Mouse (Mus musculus) heart, embryonic 16.5 days (tissue): Measurements from ENCODE around the gene 2310034G01Rik. TPM values are rescaled to one million over a fixed set of nuclear protein-coding genes. Genes with fewer than 3 reads are reported as not detected.

Experiments
- ATAC-seq: fragments of 200-750 bp; cut with Nextera tagmentation; replicated peaks from 2 replicates; pipeline ENCODE4 v1.8.0; 2017; ENCODE audit warnings: moderate number of reproducible peaks; ENCODE audit not compliant: insufficient read depth, low FRiP score; ENCODE audit errors: extremely low read depth
- H3K27ac ChIP-seq: fragments of 300-500 bp; sonication (generic); 2 replicates; pipeline ENCODE4 v1.5.1; 2014; ENCODE audit warnings: mild to moderate bottlenecking, low read length, control low read depth, moderate library complexity
- H3K27me3 ChIP-seq: fragments of 300-500 bp; sonication (generic); 2 replicates; pipeline ENCODE4 v1.6.1; 2014; ENCODE audit warnings: low read length, mixed read lengths; ENCODE audit not compliant: control insufficient read depth, insufficient read depth
- H3K36me3 ChIP-seq: fragments of 300-500 bp; sonication (generic); 2 replicates; pipeline ENCODE4 v1.6.1; 2014; ENCODE audit not compliant: control insufficient read depth, insufficient read depth
- H3K4me1 ChIP-seq: fragments of 300-500 bp; sonication (generic); 2 replicates; pipeline ENCODE4 v1.6.1; 2014; ENCODE audit warnings: low read length, mixed read lengths; ENCODE audit not compliant: control insufficient read depth, insufficient read depth
- H3K4me2 ChIP-seq: fragments of 300-500 bp; sonication (generic); 2 replicates; pipeline ENCODE4 v1.6.1; 2014; ENCODE audit warnings: low read depth, mild to moderate bottlenecking, control low read depth, low read length
- H3K4me3 ChIP-seq: fragments of 300-500 bp; sonication (generic); 2 replicates; pipeline ENCODE4 v1.5.1; 2014; ENCODE audit warnings: mild to moderate bottlenecking, control low read depth, low read length
- H3K9ac ChIP-seq: fragments of 300-500 bp; sonication (generic); 2 replicates; pipeline ENCODE4 v1.6.1; 2014; ENCODE audit warnings: low read length, control low read depth
- H3K9me3 ChIP-seq: fragments of 300-500 bp; sonication (generic); replicated peaks from 2 replicates; pipeline ENCODE4 v1.6.1; 2016; ENCODE audit warnings: low read length; ENCODE audit not compliant: control insufficient read depth
- WGBS: fragments of 180-500 bp; shearing (Covaris S2); extraction: QIAGEN DNeasy Blood & Tissue Kit; methylation state at CpG from one replicate; pipeline ENCODE4 v1.1.7; 2014; 5-methylcytosine and 5-hydroxymethylcytosine counted together
- polyA plus RNA-seq: library from polyadenylated mRNA; unstranded; fragments of >200 nt; fragmentation: Nextera tagmentation; extraction: Ambion mirVana; gene quantifications from 2 replicates; pipeline ENCODE4 v1.2.1, GENCODE M21; 2015

Gene 2310034G01Rik
- 1.1 and 1.2 TPM in 2 replicates for polyA plus RNA-seq

GRCm38 (mm10) chr19:46350168-46350932 is at the start of gene 2310034G01Rik:
2310034G01Rik (minus strand) TSS chr19:46350302.
- no peaks in the 10 kb centered on the region for H3K9me3 ChIP-seq
- peak within 1 kb of the TSS; percentile 75 for H3K4me3 ChIP-seq
- ATAC-seq, result no peak
- H3K4me1 ChIP-seq, result peaks cover 11% of the 10 kb centered on the region
- peak within 1 kb of the TSS; percentile 82 for H3K9ac ChIP-seq
- H3K36me3 ChIP-seq, result no peaks in the 10 kb centered on the region
- 48% methylated on average over 10 of the region's 10 CpGs for WGBS
- peak within 1 kb of the TSS; percentile 73; the same call in 1 of the 2 replicates for H3K27ac ChIP-seq
- peaks cover 6% of the 10 kb centered on the region; the same call in 1 of the 2 replicates for H3K27me3 ChIP-seq
- peak within 1 kb of the TSS; percentile 83 for H3K4me2 ChIP-seq

GRCm38 (mm10) chr19:46399886-46400285 is 49.8 kb upstream of the 2310034G01Rik start:
- Histone ChIP-seq H3K36me3 (peaks cover 15% of the 10 kb centered on the region), H3K27ac (no peak overlapping the region), H3K4me2 (no peak overlapping the region), H3K27me3 (no peaks in the 10 kb centered on the region), H3K9ac (0 out of 2 replicates have a peak overlapping the region, but pooled peaks have one; percentile 11), H3K4me1 (peaks cover 31% of the 10 kb centered on the region), H3K9me3 (no peaks in the 10 kb centered on the region), H3K4me3 (no peak overlapping the region)
- WGBS, result 63% methylated on average over 7 of the region's 7 CpGs
- no peak for ATAC-seq

DNA sequence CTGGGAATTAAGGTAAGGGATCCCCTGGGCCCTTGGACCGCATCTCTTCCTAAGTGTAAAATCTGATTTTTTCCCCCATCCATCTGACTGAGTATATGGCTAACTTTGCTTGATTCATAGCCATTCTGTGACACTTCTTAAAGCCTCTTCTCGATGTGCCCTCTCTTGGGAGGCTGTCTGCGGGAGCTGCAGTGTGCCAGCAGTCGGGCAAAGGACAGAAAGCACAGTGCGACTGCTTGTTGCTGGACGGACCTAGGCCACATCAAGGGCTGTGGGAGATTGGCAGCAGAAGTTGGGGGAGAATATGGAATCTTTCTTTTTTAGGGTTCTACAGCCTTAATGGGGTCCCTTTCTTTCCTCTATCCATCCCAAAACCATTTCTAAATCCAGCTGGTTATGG is 49.3 kb upstream of the 2310034G01Rik start:
- WGBS, result 68% methylated on average over 6 of the region's 6 CpGs
- no peaks in the 10 kb centered on the region for H3K27me3 ChIP-seq
- no peak for ATAC-seq
- H3K9ac ChIP-seq, result peak overlapping the region; percentile 11; the same call in 1 of the 2 replicates
- H3K27ac ChIP-seq, result no peak overlapping the region
- H3K36me3 ChIP-seq, result peaks cover 13% of the 10 kb centered on the region
- no peak overlapping the region for H3K4me2 ChIP-seq
- no peak overlapping the region for H3K4me3 ChIP-seq
- H3K4me1 ChIP-seq, result peaks cover 34% of the 10 kb centered on the region
- no peaks in the 10 kb centered on the region for H3K9me3 ChIP-seq

- Histone ChIP-seq H3K4me3 (peak overlapping the region; percentile 98), H3K4me2 (peak overlapping the region; percentile 92), H3K27me3 (no peaks in the 10 kb centered on the region), H3K9me3 (no peaks in the 10 kb centered on the region), H3K4me1 (peaks cover 39% of the 10 kb centered on the region), H3K36me3 (peaks cover 9% of the 10 kb centered on the region), H3K9ac (peak overlapping the region; percentile 93), H3K27ac (no peak overlapping the region)
- WGBS, result 35% methylated on average over 3 of the region's 3 CpGs
- ATAC-seq, result no peak
These were observed 48.3 kb upstream of the 2310034G01Rik start for GRCm38 (mm10) chr19:46398401-46398800.

DNA sequence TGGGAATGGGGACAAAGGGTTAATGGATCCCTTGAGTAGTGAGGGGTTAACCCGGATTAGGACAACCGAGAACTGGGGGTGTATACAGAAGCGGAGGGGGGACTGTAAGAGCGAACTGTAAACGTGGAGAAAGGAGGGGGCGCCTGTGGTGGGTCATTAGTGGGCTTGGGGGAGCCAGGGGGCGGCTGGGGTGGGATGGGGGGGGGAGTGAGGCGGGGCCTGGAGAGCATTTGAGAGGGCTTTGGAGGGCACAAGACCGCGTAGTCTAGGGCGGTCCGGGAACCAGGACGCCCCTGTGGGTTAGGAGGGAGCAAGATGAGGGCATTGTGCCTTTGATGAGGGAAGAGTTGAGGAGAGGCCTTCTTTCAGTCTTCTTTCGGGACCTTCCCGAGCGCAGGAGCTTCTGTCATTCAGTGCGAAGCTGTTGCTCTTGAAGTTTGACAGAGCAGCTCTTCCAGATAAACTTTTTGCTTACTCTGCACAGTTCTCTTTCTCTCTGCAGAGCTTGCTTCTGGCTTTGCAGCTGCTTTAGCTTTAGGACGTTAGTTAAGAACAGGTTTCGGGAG is 47.4 kb upstream of the 2310034G01Rik start:
- peaks cover 39% of the 10 kb centered on the region for H3K4me1 ChIP-seq

DNA sequence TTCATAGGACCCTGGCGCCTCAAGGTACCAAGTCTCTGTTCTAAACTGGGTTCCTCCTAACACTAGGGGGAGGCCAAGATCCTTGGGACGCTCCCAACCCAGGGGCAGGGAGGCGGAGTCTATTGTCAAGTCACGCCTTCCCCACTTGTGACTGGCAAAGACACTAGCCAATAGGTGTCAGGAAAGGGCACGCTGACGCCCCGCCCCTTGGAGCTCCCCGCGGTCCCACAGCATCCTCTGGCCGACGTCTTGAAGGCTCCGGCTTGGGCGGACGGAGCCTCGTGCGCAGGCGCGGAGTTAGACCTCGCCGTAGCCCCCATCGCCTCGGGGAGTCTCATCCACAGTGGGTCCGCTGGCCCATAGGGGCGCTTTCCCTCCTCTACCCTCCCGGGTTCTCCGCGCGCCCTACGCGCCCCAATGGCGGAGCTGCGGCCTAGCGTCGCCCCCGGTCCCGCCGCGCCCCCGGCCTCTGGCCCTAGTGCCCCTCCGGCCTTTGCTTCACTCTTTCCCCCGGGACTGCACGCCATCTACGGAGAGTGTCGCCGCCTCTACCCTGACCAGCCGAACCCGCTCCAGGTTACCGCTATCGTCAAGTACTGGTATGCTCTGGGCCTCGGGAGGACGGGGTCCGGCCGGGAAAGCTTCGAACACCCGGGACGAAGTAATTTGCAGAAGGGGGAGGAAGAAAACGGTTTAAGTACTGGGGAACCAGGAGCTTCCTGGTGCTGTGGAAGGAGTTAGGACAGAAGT is 46.8 kb upstream of the 2310034G01Rik start, which contains the start of gene Sufu:
Gene Sufu (plus strand): TSS at position 211 of the 750 bp plus-strand sequence.
- H3K9ac ChIP-seq, result peak within 1 kb of the TSS; percentile 93
- peak within 1 kb of the TSS; percentile 84 for H3K27ac ChIP-seq
- peaks cover 39% of the 10 kb centered on the region for H3K4me1 ChIP-seq
- H3K27me3 ChIP-seq, result no peaks in the 10 kb centered on the region
- H3K9me3 ChIP-seq, result no peaks in the 10 kb centered on the region
- peak; percentile 88 for ATAC-seq
- WGBS, result 1% methylated on average over 56 of the region's 57 CpGs
- peak within 1 kb of the TSS; percentile 92 for H3K4me2 ChIP-seq
- H3K36me3 ChIP-seq, result peaks cover 6% of the 10 kb centered on the region; the same call in 1 of the 2 replicates
- peak within 1 kb of the TSS; percentile 98 for H3K4me3 ChIP-seq

More for the DNA sequence above, 47.4 kb upstream of the 2310034G01Rik start:
- no peaks in the 10 kb centered on the region for H3K27me3 ChIP-seq
- H3K4me2 ChIP-seq, result peak overlapping the region; percentile 92
- peaks cover 6% of the 10 kb centered on the region; the same call in 1 of the 2 replicates for H3K36me3 ChIP-seq
- peak overlapping the region; percentile 84 for H3K27ac ChIP-seq
- no peak for ATAC-seq
- peak overlapping the region; percentile 98 for H3K4me3 ChIP-seq
- 3% methylated on average over 19 of the region's 19 CpGs for WGBS
- no peaks in the 10 kb centered on the region for H3K9me3 ChIP-seq
- H3K9ac ChIP-seq, result peak overlapping the region; percentile 93

GRCm38 (mm10) chr19:46396109-46396508 is 46.0 kb upstream of the 2310034G01Rik start:
- no peak for ATAC-seq
- H3K4me1 ChIP-seq, result peaks cover 39% of the 10 kb centered on the region
- peaks cover 3% of the 10 kb centered on the region; the same call in 1 of the 2 replicates for H3K36me3 ChIP-seq
- peak overlapping the region; percentile 79 for H3K9ac ChIP-seq
- no peaks in the 10 kb centered on the region for H3K9me3 ChIP-seq
- peak overlapping the region; percentile 73 for H3K4me3 ChIP-seq
- no peaks in the 10 kb centered on the region for H3K27me3 ChIP-seq
- 10% methylated on average over 8 of the region's 8 CpGs for WGBS
- H3K4me2 ChIP-seq, result peak overlapping the region; percentile 75
- peak overlapping the region; percentile 33; the same call in 1 of the 2 replicates for H3K27ac ChIP-seq

DNA sequence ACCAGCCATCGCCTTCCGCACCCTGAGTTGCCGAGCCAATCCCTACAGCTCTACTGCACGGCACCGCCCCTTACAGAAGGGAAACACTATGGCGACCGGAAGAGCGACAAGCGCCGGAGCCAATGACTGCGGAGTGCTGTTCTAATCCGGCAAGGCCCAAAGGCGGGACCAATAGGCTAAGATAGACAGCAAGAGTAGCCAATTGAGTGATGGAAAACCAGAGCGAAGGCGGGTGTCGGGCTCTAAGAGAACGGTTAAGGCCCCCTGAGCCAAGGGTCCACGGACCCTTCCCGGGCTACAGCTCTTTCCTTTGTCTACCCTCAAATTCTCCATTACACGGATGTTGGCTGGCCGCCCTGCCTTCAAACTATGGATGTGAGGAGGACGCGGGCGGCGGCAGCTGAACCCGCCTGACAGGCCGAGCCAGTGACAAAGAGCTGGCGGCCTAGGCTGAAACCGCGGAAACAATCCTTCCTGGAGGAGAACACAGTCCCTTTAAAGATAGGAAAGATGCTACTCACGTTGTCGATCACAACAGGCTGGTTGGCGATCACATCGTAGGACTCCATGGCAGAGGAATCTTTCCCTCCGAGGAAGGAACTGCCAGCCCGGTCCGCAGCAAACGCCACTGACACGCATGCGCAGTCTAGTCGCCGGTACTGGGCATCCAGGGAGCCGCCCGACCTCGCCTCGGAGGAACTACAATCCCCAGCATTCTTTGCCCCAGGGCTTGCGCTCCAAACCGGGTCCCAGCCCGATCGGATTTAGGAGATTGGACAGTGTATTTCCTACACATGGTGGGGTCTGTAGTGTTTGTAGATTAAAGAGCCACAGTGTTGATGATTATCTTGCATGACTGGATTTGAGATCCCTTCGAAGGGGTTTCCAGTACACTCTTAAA is 45.3 kb upstream of the 2310034G01Rik start, which contains the start of gene Actr1a:
Gene Actr1a (minus strand): TSS at position 640 of the 901 bp plus-strand sequence.
- peak; percentile 92 for ATAC-seq
- Histone ChIP-seq H3K36me3 (no peaks in the 10 kb centered on the region), H3K27ac (peak within 1 kb of the TSS; percentile 56), H3K9ac (peak within 1 kb of the TSS; percentile 79), H3K4me3 (peak within 1 kb of the TSS; percentile 73), H3K9me3 (no peaks in the 10 kb centered on the region), H3K27me3 (no peaks in the 10 kb centered on the region), H3K4me2 (peak within 1 kb of the TSS; percentile 92), H3K4me1 (peaks cover 38% of the 10 kb centered on the region)
- under 1% methylated on average over 51 of the region's 51 CpGs for WGBS
